Mouse (Mus musculus) liver, embryonic 11.5 days (tissue): Measurements from ENCODE around the gene Notch2. TPM values are rescaled to one million over a fixed set of nuclear protein-coding genes. Genes with fewer than 3 reads are reported as not detected.
A peak's percentile ranks its signal among the peaks of the same experiment; 100 is the strongest.
"Not testable (repeated sequence)": the region's sequence is repeated elsewhere in the genome, so short reads cannot be mapped to it uniquely, and the experiment has no call there.

Experiments
- ATAC-seq: fragments of 200-750 bp; cut with Nextera tagmentation; replicated peaks from 2 replicates; pipeline ENCODE4 v1.8.0; 2017; ENCODE audit warnings: moderate number of reproducible peaks, mild to moderate bottlenecking, moderate TSS enrichment, moderate library complexity; ENCODE audit not compliant: low FRiP score
- DNase-seq: peaks from one replicate; pipeline ENCODE4 v3.0.0-alpha.2; 2017; ENCODE audit warnings: low spot score
- H3K27ac ChIP-seq: fragments of 300-500 bp; sonication (generic); 2 replicates; pipeline ENCODE4 v1.5.1; 2014; ENCODE audit warnings: mild to moderate bottlenecking, low read depth, low read length, control low read depth
- H3K27me3 ChIP-seq: fragments of 300-500 bp; sonication (generic); replicated peaks from 2 replicates; pipeline ENCODE4 v1.6.1; 2014; ENCODE audit warnings: low read length, mixed read lengths; ENCODE audit not compliant: control insufficient read depth, insufficient read depth
- H3K36me3 ChIP-seq: fragments of 300-500 bp; sonication (generic); 2 replicates; pipeline ENCODE4 v1.6.1; 2014; ENCODE audit warnings: mild to moderate bottlenecking, low read length, moderate library complexity, mixed read lengths; ENCODE audit not compliant: control insufficient read depth, insufficient read depth
- H3K4me1 ChIP-seq: fragments of 300-500 bp; sonication (generic); replicated peaks from 2 replicates; pipeline ENCODE4 v1.6.1; 2014; ENCODE audit warnings: low read length, mixed read lengths; ENCODE audit not compliant: control insufficient read depth, insufficient read depth
- H3K4me2 ChIP-seq: fragments of 300-500 bp; sonication (generic); 2 replicates; pipeline ENCODE4 v1.6.1; 2014; ENCODE audit warnings: mild to moderate bottlenecking, control low read depth, moderate library complexity
- H3K4me3 ChIP-seq: fragments of 300-500 bp; sonication (generic); 2 replicates; pipeline ENCODE4 v1.5.1; 2014; ENCODE audit warnings: low read depth, low read length, control low read depth
- H3K9ac ChIP-seq: fragments of 300-500 bp; sonication (generic); 2 replicates; pipeline ENCODE4 v1.6.1; 2014; ENCODE audit warnings: low read depth, low read length, control low read depth
- H3K9me3 ChIP-seq: fragments of 300-500 bp; sonication (generic); 2 replicates; pipeline ENCODE4 v1.6.1; 2016; ENCODE audit warnings: low read length, inconsistent platforms, mixed read lengths; ENCODE audit not compliant: control insufficient read depth
- WGBS: fragments of 180-500 bp; shearing (Covaris S2); extraction: QIAGEN DNeasy Blood & Tissue Kit; methylation state at CpG from one replicate; pipeline ENCODE4 v1.1.7; 2014; 5-methylcytosine and 5-hydroxymethylcytosine counted together
- polyA plus RNA-seq: library from polyadenylated mRNA; unstranded; fragments of >200 nt; fragmentation: Nextera tagmentation; extraction: Ambion mirVana; gene quantifications from 2 replicates; pipeline ENCODE4 v1.2.1, GENCODE M21; 2014

Gene Notch2
- polyA plus RNA-seq, 1 experiment from 2014 or later, result 17.2 TPM

DNA sequence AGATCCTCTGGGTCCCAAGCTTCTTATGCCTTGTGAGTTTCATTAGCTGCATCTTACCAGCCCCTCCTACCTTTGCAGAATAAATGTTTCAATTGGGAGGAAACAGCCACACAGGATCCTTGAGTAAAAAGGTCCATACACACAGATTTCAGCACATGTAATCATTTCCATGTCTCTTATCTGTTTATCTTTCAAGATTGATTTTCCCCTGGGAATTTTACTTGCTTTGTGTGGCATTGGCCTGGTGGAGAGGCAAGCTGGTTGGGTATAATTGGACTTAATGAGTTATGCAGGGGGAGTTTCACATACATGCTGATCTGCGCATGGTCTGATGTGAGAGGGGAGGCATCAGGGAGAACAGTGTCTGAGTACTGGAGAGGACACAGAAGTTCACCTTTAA, 36.3 kb downstream of the Notch2 start:
- no peaks in the 10 kb centered on the region for H3K27me3 ChIP-seq
- H3K4me3 ChIP-seq, result no peak overlapping the region
- ATAC-seq (no peak), DNase-seq (no peak)
- 98% methylated on average over 1 of the region's 1 CpGs for WGBS
- peaks cover 22% of the 10 kb centered on the region for H3K4me1 ChIP-seq
- no peaks in the 10 kb centered on the region for H3K9me3 ChIP-seq
- no peak overlapping the region for H3K4me2 ChIP-seq
- no peak overlapping the region for H3K27ac ChIP-seq
- no peaks in the 10 kb centered on the region for H3K36me3 ChIP-seq
- H3K9ac ChIP-seq, result no peak overlapping the region

DNA sequence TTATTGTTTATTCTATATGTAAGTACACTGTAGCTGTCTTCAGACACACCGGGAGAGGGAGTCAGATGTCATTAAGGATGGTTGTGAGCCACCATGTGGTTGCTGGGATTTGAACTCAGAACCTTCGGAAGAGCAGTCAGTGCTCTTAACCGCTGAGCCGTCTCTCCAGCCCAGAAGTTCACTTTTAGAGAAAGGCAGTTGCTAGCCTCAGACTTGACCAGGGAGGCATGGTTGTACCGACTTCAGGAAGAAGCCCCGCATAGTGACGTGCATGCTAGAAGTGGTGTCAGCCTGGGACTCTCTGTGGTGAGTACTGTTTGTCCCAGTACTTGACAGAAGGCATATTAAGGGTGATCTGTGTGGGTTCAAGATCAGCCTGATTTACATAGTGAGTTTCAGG, 36.8 kb downstream of the Notch2 start:
- not testable (repeated sequence) for H3K4me3 ChIP-seq, DNase-seq, H3K27me3 ChIP-seq, H3K9ac ChIP-seq, H3K4me2 ChIP-seq, ATAC-seq, H3K9me3 ChIP-seq, H3K27ac ChIP-seq, H3K36me3 ChIP-seq
- 92% methylated on average over 7 of the region's 7 CpGs for WGBS
- H3K4me1 ChIP-seq, result peaks cover 24% of the 10 kb centered on the region

DNA sequence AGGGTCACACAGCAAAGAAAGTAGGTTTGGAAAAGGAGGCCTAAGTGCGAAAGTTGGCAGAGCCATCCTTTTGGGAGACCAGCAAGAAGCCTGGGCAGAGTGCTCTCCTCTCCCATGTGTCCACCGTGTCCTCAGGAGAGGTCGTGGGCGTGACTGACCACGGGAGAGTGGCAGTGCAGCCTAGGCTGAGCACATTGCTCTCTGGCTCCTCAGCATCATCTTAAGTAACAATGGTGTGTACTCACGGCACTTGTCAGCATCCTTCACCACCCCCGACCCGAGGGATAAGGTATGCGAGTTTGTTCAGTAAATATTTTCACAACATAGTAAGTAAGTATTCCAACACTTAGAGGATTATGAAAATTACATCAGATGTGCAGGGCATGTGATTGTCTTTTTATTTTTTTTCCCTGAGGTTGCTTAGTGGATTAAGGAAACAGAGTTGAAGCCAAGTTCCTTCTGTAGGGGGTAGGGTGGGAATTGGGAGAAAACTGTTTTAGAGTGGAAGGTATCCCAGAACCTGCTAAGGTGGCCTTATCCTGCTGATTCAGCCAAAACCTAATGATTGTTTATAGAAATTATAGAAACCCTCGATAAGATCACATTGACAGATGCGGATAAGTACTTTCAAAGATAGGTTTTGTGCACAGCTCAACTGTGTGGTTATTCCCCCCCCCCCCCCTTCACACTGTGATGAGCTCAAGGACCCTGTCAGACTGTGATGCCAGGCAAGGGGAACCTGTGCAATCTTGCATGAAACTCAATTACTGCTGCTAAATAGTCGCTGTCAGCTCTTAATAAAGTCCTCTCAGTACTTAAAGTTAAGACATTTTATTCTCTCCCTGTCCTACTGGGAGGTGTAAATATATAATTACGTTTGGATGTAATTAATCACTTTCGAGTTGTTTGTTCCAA, 37.4 kb downstream of the Notch2 start:
- WGBS, result 78% methylated on average over 14 of the region's 14 CpGs
- H3K4me2 ChIP-seq, result no peak overlapping the region
- no peak overlapping the region for H3K4me3 ChIP-seq
- H3K4me1 ChIP-seq, result peaks cover 26% of the 10 kb centered on the region
- H3K36me3 ChIP-seq, result no peaks in the 10 kb centered on the region
- no peak overlapping the region for H3K27ac ChIP-seq
- no peaks in the 10 kb centered on the region for H3K27me3 ChIP-seq
- no peaks in the 10 kb centered on the region for H3K9me3 ChIP-seq
- H3K9ac ChIP-seq, result no peak overlapping the region
- DNase-seq (no peak), ATAC-seq (no peak)

DNA sequence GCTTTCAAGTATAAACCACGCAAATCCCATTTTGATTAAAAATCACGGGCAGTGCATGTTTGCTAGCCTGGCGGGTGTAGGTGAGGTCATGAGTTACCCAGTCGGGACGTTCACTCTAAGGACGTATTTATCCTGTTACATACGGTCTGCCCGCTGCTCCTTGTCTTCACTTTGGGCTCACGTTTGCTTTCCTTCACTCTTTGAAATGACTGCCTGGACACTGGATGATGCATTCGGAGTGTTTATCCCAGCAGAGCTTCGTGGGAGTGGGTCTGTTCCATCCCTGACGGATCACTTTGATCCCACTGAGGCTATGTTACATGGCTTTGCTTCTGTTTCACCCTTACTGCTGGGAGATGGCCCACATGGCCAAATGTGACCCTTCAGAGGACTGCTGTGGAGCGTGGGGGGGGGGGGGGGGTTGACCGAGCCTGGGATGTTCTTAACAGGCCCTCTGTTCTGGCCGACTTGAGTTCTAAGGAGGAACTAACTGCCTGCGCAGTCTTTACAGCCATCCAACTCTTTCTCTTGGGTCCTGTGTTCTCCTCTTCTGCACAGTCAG, 38.2 kb downstream of the Notch2 start:
- H3K9ac ChIP-seq, result no peak overlapping the region
- no peak overlapping the region for H3K4me2 ChIP-seq
- H3K9me3 ChIP-seq, result no peaks in the 10 kb centered on the region
- H3K27ac ChIP-seq, result no peak overlapping the region
- DNase-seq (no peak), ATAC-seq (no peak)
- WGBS, result 75% methylated on average over 16 of the region's 16 CpGs
- no peaks in the 10 kb centered on the region for H3K36me3 ChIP-seq
- H3K4me3 ChIP-seq, result no peak overlapping the region
- no peaks in the 10 kb centered on the region for H3K27me3 ChIP-seq
- peaks cover 25% of the 10 kb centered on the region for H3K4me1 ChIP-seq

GRCm38 (mm10) chr3:98052507-98053430, 39.4 kb downstream of the Notch2 start:
- WGBS, result 91% methylated on average over 16 of the region's 16 CpGs
- Histone ChIP-seq H3K9me3 (no peaks in the 10 kb centered on the region), H3K27me3 (no peaks in the 10 kb centered on the region)

GRCm38 (mm10) chr3:98053817-98054216, 40.5 kb downstream of the Notch2 start:
- no peak for DNase-seq
- no peak overlapping the region for H3K4me3 ChIP-seq
- no peak overlapping the region for H3K9ac ChIP-seq
- no peak for ATAC-seq
- no peak overlapping the region for H3K4me2 ChIP-seq
- no peaks in the 10 kb centered on the region for H3K36me3 ChIP-seq
- no peaks in the 10 kb centered on the region for H3K9me3 ChIP-seq
- peaks cover 24% of the 10 kb centered on the region for H3K4me1 ChIP-seq
- 41% methylated on average over 1 of the region's 1 CpGs for WGBS
- no peaks in the 10 kb centered on the region for H3K27me3 ChIP-seq
- H3K27ac ChIP-seq, result no peak overlapping the region

More at GRCm38 (mm10) chr3:98052507-98053430, 39.4 kb downstream of the Notch2 start:
- no peak overlapping the region for H3K4me3 ChIP-seq
- peaks cover 23% of the 10 kb centered on the region for H3K4me1 ChIP-seq
- H3K4me2 ChIP-seq, result no peak overlapping the region
- no peak for DNase-seq
- no peak for ATAC-seq
- H3K27ac ChIP-seq, result no peak overlapping the region
- no peak overlapping the region for H3K9ac ChIP-seq
- no peaks in the 10 kb centered on the region for H3K36me3 ChIP-seq

DNA sequence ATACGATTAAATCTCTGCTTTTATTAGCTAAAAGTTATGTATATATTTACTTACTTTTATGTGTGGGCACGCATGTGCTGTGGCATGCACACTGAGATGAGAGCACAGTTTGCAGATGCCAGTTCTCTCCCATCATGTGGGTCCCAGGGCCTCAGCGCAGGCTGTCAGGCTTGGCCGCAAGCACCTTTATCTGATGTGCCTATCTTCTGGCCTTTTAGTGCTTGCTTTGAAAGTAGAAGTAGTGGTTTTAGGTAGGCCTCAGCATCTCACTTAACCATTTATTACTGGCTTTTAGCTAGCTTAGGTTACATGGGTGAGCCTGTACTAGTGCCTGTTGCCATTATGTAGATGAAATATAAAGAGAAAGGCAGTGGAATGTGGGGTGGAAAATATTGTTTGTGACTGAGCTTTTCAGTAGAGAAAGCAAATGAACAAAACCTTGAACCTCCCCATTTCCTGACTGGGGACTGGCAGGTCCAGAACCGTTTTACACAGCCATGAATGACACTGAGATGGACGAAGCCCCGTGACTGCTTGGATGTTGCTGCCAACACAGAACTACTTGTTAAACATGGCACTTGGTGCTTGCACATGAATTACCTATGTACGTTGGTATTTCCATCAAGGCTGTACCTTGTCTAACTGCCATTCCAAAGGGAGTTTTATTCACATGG, 41.1 kb downstream of the Notch2 start:
- H3K4me3 ChIP-seq, result no peak overlapping the region
- no peaks in the 10 kb centered on the region for H3K27me3 ChIP-seq
- peak overlapping the region; percentile 34 for H3K4me2 ChIP-seq
- DNase-seq (no peak), ATAC-seq (peak; percentile 30)
- no peaks in the 10 kb centered on the region for H3K36me3 ChIP-seq
- H3K27ac ChIP-seq, result peak overlapping the region; percentile 4; the same call in 1 of the 2 replicates
- no peaks in the 10 kb centered on the region for H3K9me3 ChIP-seq
- H3K9ac ChIP-seq, result no peak overlapping the region
- 71% methylated on average over 8 of the region's 8 CpGs for WGBS
- peaks cover 29% of the 10 kb centered on the region for H3K4me1 ChIP-seq

DNA sequence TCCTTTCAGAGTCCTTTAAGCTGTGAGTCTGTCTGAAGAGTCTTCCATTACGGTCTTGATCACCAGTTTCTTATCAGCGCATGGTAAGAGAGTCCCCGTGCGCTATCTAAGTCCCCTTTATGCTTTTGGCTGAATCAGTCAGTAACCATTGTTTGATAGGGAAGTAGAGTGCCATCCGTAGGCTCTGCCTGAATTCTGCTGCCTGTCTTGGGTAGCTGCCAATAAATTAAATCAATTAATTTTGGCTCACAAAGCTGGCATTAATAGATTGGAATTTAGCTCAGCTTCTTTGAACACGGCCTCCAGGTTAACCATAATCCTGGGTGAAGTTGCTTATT, 41.6 kb downstream of the Notch2 start:
- no peak for DNase-seq
- ATAC-seq, result peak; percentile 84
- Histone ChIP-seq H3K27ac (peak overlapping the region; percentile 4; the same call in 1 of the 2 replicates), H3K4me3 (no peak overlapping the region), H3K4me2 (peak overlapping the region; percentile 34), H3K9me3 (no peaks in the 10 kb centered on the region), H3K9ac (no peak overlapping the region), H3K36me3 (no peaks in the 10 kb centered on the region), H3K27me3 (no peaks in the 10 kb centered on the region), H3K4me1 (peaks cover 29% of the 10 kb centered on the region)
- 57% methylated on average over 6 of the region's 6 CpGs for WGBS
